Mouse (Mus musculus): ENCODE measurements at regions not wholly inside any gene's neighbourhood (a gene's known extent, or its start where the extent isn't known, plus 50 kb on each side); places are given as distances from the start of the nearest gene placed in this dataset.

GRCm38 (mm10) chr15:88120376-88120775 lies 479.7 kb upstream of the Zdhhc25 start:
- Histone ChIP-seq H3K9me3 (replicated peaks) (no peaks in the 10 kb centered on the region), H3K4me1 (0 out of 2 replicates have a peak, but pooled peaks cover 3% of the 10 kb centered on the region), H3K4me3 (replicated peaks) (no peak overlapping the region), H3K27me3 (replicated peaks) (no peaks in the 10 kb centered on the region), H3K9ac (replicated peaks) (no peak overlapping the region), H3K4me2 (no peak overlapping the region), H3K27ac (replicated peaks) (no peak overlapping the region), H3K36me3 (no peaks in the 10 kb centered on the region)
- 59% methylated on average over 5 of the region's 5 CpGs for WGBS
- ATAC-seq (ENCODE audit: low FRiP score): no peak

- Histone ChIP-seq H3K9me3 (replicated peaks) (no peaks in the 10 kb centered on the region), H3K4me3 (replicated peaks) (no peak overlapping the region), H3K27me3 (replicated peaks) (no peaks in the 10 kb centered on the region), H3K27ac (replicated peaks) (no peak overlapping the region), H3K36me3 (no peaks in the 10 kb centered on the region), H3K9ac (replicated peaks) (no peak overlapping the region), H3K4me1 (0 out of 2 replicates have a peak, but pooled peaks cover 3% of the 10 kb centered on the region), H3K4me2 (no peak overlapping the region)
- WGBS: 82% methylated on average over 24 of the region's 24 CpGs
- no peak for ATAC-seq (ENCODE audit: low FRiP score)
Measured at GRCm38 (mm10) chr15:88123907-88124523, 476.1 kb upstream of the Zdhhc25 start.

GRCm38 (mm10) chr15:88146118-88146517 lies 454.0 kb upstream of the Zdhhc25 start:
- no peak for ATAC-seq (ENCODE audit: low FRiP score)
- H3K4me1 ChIP-seq: no peaks in the 10 kb centered on the region
- H3K27ac ChIP-seq (replicated peaks): no peak overlapping the region
- no peaks in the 10 kb centered on the region for H3K27me3 ChIP-seq (replicated peaks)
- H3K9ac ChIP-seq (replicated peaks): no peak overlapping the region
- no peaks in the 10 kb centered on the region for H3K36me3 ChIP-seq
- H3K4me2 ChIP-seq: no peak overlapping the region
- H3K9me3 ChIP-seq (replicated peaks): no peaks in the 10 kb centered on the region
- H3K4me3 ChIP-seq (replicated peaks): no peak overlapping the region
- 39% methylated on average over 7 of the region's 7 CpGs for WGBS

GRCm38 (mm10) chr15:88151199-88151598 lies 448.9 kb upstream of the Zdhhc25 start:
- H3K4me1 ChIP-seq: no peaks in the 10 kb centered on the region
- WGBS: 69% methylated on average over 6 of the region's 6 CpGs
- no peak overlapping the region for H3K9ac ChIP-seq (replicated peaks)
- no peaks in the 10 kb centered on the region for H3K36me3 ChIP-seq
- ATAC-seq (ENCODE audit: low FRiP score): no peak
- no peak overlapping the region for H3K27ac ChIP-seq (replicated peaks)
- H3K4me3 ChIP-seq (replicated peaks): no peak overlapping the region
- H3K9me3 ChIP-seq (replicated peaks): no peaks in the 10 kb centered on the region
- no peaks in the 10 kb centered on the region for H3K27me3 ChIP-seq (replicated peaks)
- H3K4me2 ChIP-seq: no peak overlapping the region

GRCm38 (mm10) chr15:88159618-88160170 lies 440.4 kb upstream of the Zdhhc25 start:
- H3K4me3 ChIP-seq (replicated peaks): no peak overlapping the region
- H3K9ac ChIP-seq (replicated peaks): no peak overlapping the region
- H3K27ac ChIP-seq (replicated peaks): no peak overlapping the region; the same call in 1 of the 2 replicates
- no peak overlapping the region for H3K4me2 ChIP-seq
- no peaks in the 10 kb centered on the region for H3K9me3 ChIP-seq (replicated peaks)
- peaks cover 5% of the 10 kb centered on the region; the same call in 1 of the 2 replicates for H3K4me1 ChIP-seq
- no peak for ATAC-seq (ENCODE audit: low FRiP score)
- WGBS: 68% methylated on average over 2 of the region's 2 CpGs
- H3K36me3 ChIP-seq: no peaks in the 10 kb centered on the region
- H3K27me3 ChIP-seq (replicated peaks): no peaks in the 10 kb centered on the region

GRCm38 (mm10) chr15:88160291-88160690 lies 439.8 kb upstream of the Zdhhc25 start:
- H3K27me3 ChIP-seq (replicated peaks): no peaks in the 10 kb centered on the region
- H3K4me3 ChIP-seq (replicated peaks): no peak overlapping the region
- no peak overlapping the region for H3K9ac ChIP-seq (replicated peaks)
- peaks cover 5% of the 10 kb centered on the region; the same call in 1 of the 2 replicates for H3K4me1 ChIP-seq
- no peaks in the 10 kb centered on the region for H3K9me3 ChIP-seq (replicated peaks)
- H3K36me3 ChIP-seq: no peaks in the 10 kb centered on the region
- no peak overlapping the region for H3K27ac ChIP-seq (replicated peaks)
- H3K4me2 ChIP-seq: no peak overlapping the region
- 82% methylated on average over 4 of the region's 4 CpGs for WGBS
- no peak for ATAC-seq (ENCODE audit: low FRiP score)

GRCm38 (mm10) chr15:88163438-88163837 lies 436.7 kb upstream of the Zdhhc25 start:
- Histone ChIP-seq H3K4me2 (no peak overlapping the region), H3K4me3 (replicated peaks) (no peak overlapping the region), H3K27ac (replicated peaks) (no peak overlapping the region), H3K36me3 (no peaks in the 10 kb centered on the region), H3K9ac (replicated peaks) (no peak overlapping the region), H3K4me1 (peaks cover 5% of the 10 kb centered on the region; the same call in 1 of the 2 replicates), H3K27me3 (replicated peaks) (no peaks in the 10 kb centered on the region), H3K9me3 (replicated peaks) (no peaks in the 10 kb centered on the region)
- 49% methylated on average over 3 of the region's 3 CpGs for WGBS
- ATAC-seq (ENCODE audit: low FRiP score): no peak

- no peaks in the 10 kb centered on the region for H3K27me3 ChIP-seq (replicated peaks)
- ATAC-seq (ENCODE audit: low FRiP score): no peak
- no peaks in the 10 kb centered on the region for H3K36me3 ChIP-seq
- peaks cover 7% of the 10 kb centered on the region for H3K4me1 ChIP-seq
- no peak overlapping the region for H3K9ac ChIP-seq (replicated peaks)
- H3K4me2 ChIP-seq: no peak overlapping the region
- 38% methylated on average over 3 of the region's 3 CpGs for WGBS
- no peak overlapping the region for H3K27ac ChIP-seq (replicated peaks)
- no peak overlapping the region for H3K4me3 ChIP-seq (replicated peaks)
- H3K9me3 ChIP-seq (replicated peaks): no peaks in the 10 kb centered on the region
Measured at GRCm38 (mm10) chr15:88174326-88174725, 425.8 kb upstream of the Zdhhc25 start.

GRCm38 (mm10) chr15:88175991-88176390 lies 424.1 kb upstream of the Zdhhc25 start:
- 63% methylated on average over 3 of the region's 3 CpGs for WGBS
- H3K4me3 ChIP-seq (replicated peaks): no peak overlapping the region

GRCm38 (mm10) chr15:88196539-88196938 lies 403.6 kb upstream of the Zdhhc25 start:
- H3K27me3 ChIP-seq (replicated peaks): no peaks in the 10 kb centered on the region
- H3K27ac ChIP-seq (replicated peaks): no peak overlapping the region
- no peaks in the 10 kb centered on the region for H3K36me3 ChIP-seq
- 91% methylated on average over 2 of the region's 2 CpGs for WGBS
- no peak overlapping the region for H3K4me2 ChIP-seq
- no peak overlapping the region for H3K9ac ChIP-seq (replicated peaks)
- no peaks in the 10 kb centered on the region for H3K9me3 ChIP-seq (replicated peaks)
- H3K4me1 ChIP-seq: no peaks in the 10 kb centered on the region
- no peak overlapping the region for H3K4me3 ChIP-seq (replicated peaks)
- ATAC-seq (ENCODE audit: low FRiP score): no peak

More at GRCm38 (mm10) chr15:88175991-88176390, 424.1 kb upstream of the Zdhhc25 start:
- Histone ChIP-seq H3K27me3 (replicated peaks) (no peaks in the 10 kb centered on the region), H3K9me3 (replicated peaks) (no peaks in the 10 kb centered on the region), H3K4me2 (no peak overlapping the region), H3K4me1 (peaks cover 16% of the 10 kb centered on the region), H3K27ac (replicated peaks) (no peak overlapping the region), H3K36me3 (no peaks in the 10 kb centered on the region), H3K9ac (replicated peaks) (no peak overlapping the region)
- no peak for ATAC-seq (ENCODE audit: low FRiP score)

GRCm38 (mm10) chr15:88202736-88203135 lies 397.4 kb upstream of the Zdhhc25 start:
- H3K9me3 ChIP-seq (replicated peaks): no peaks in the 10 kb centered on the region
- H3K4me1 ChIP-seq: peaks cover 13% of the 10 kb centered on the region
- no peaks in the 10 kb centered on the region for H3K36me3 ChIP-seq
- no peak for ATAC-seq (ENCODE audit: low FRiP score)
- H3K27me3 ChIP-seq (replicated peaks): no peaks in the 10 kb centered on the region
- H3K9ac ChIP-seq (replicated peaks): no peak overlapping the region
- WGBS: 23% methylated on average over 3 of the region's 3 CpGs
- H3K4me2 ChIP-seq: peak overlapping the region; percentile 29; the same call in 1 of the 2 replicates
- H3K4me3 ChIP-seq (replicated peaks): no peak overlapping the region
- H3K27ac ChIP-seq (replicated peaks): no peak overlapping the region

- no peaks in the 10 kb centered on the region for H3K36me3 ChIP-seq
- no peak for ATAC-seq (ENCODE audit: low FRiP score)
- no peaks in the 10 kb centered on the region for H3K27me3 ChIP-seq (replicated peaks)
- H3K4me1 ChIP-seq: peaks cover 5% of the 10 kb centered on the region
- no peak overlapping the region for H3K4me3 ChIP-seq (replicated peaks)
- H3K9me3 ChIP-seq (replicated peaks): no peaks in the 10 kb centered on the region
- H3K27ac ChIP-seq (replicated peaks): no peak overlapping the region
- no peak overlapping the region for H3K4me2 ChIP-seq
- WGBS: 48% methylated on average over 3 of the region's 3 CpGs
- no peak overlapping the region for H3K9ac ChIP-seq (replicated peaks)
Measured at GRCm38 (mm10) chr15:88213356-88213755, 386.7 kb upstream of the Zdhhc25 start.
